Mouse (Mus musculus) ES-Bruce4 (cell line): ENCODE measurements at regions not wholly inside any gene's neighbourhood (a gene's known extent, or its start where the extent isn't known, plus 50 kb on each side); places are given as distances from the start of the nearest gene placed in this dataset.

Experiments
- CTCF ChIP-seq: IDR thresholded peaks from one replicate; pipeline ENCODE4 v1.8.1; 2011; ENCODE audit warnings: low read depth, low read length
- EP300 ChIP-seq: IDR thresholded peaks from 2 replicates; pipeline ENCODE4 v1.6.1; 2011; ENCODE audit warnings: low read depth, low read length; ENCODE audit not compliant: insufficient read depth
- POLR2A ChIP-seq: IDR thresholded peaks from one replicate; pipeline ENCODE4 v1.8.1; 2011; ENCODE audit warnings: low read length; ENCODE audit not compliant: insufficient read depth

GRCm38 (mm10) chr17:52196811-52197210 is 363.7 kb upstream of the Satb1 start:
- TF ChIP-seq CTCF (no peak), POLR2A (no peak), EP300 (no peak)
